9 mouse cellular contexts compared by ENCODE assay signal in genomic region chr4:130050056-130050824, GRCm38 (mm10). TPM values are rescaled to one million over a fixed set of nuclear protein-coding genes. Genes with fewer than 3 reads are reported as not detected.
A peak's percentile ranks its signal among the peaks of the same experiment; 100 is the strongest.
DNase-seq lines count a peak whose midpoint lies in the region; ATAC-seq lines count a peak whose summit lies in the region.
"Had no signal": no experiment of that assay in that cellular context is flagged by ENCODE, and none has a peak within 500 bp of the region (broad histone marks: within the 10 kb centered on the region; RNA-seq: fewer than 3 reads in every experiment).

No protein-coding gene starts in this region.

- H3K36me3 ChIP-seq in forebrain, embryonic 11.5 days (ENCODE audit: control insufficient read depth, insufficient read depth, low read length) = no peaks in the 10 kb centered on the region

- peaks cover 10% of the 10 kb centered on the region; the same call in 1 of the 2 replicates for H3K27me3 ChIP-seq in forebrain, embryonic 11.5 days (ENCODE audit: control insufficient read depth, insufficient read depth, low read length)

- H3K9me3 ChIP-seq in forebrain, embryonic 11.5 days (ENCODE audit: control insufficient read depth, low read length) = no peaks in the 10 kb centered on the region; the same call in 1 of the 2 replicates

- 89% methylated on average over 8 of the region's 8 CpGs for WGBS in forebrain, embryonic 11.5 days

- intact Hi-C loops in left cerebral cortex, postnatal 36 days (cut with DNase I) = no loop called here

- no peak for ATAC-seq in forebrain, embryonic 11.5 days (replicated peaks; ENCODE audit: low FRiP score)

- H3K27ac ChIP-seq in forebrain, embryonic 11.5 days (ENCODE audit: low read depth, low read length) = no peak overlapping the region

- no peak overlapping the region for H3K4me2 ChIP-seq in forebrain, embryonic 11.5 days (ENCODE audit: low read depth, low read length, severe bottlenecking)

- peaks cover 9% of the 10 kb centered on the region; the same call in 1 of the 2 replicates for H3K4me1 ChIP-seq in forebrain, embryonic 11.5 days (replicated peaks; ENCODE audit: control insufficient read depth, insufficient read depth, low read length)

- no peak overlapping the region for H3K4me3 ChIP-seq in forebrain, embryonic 11.5 days (ENCODE audit: low read depth, low read length)

- no peak overlapping the region for H3K9ac ChIP-seq in forebrain, embryonic 11.5 days (ENCODE audit: low read length)

- peak; percentile 60 for DNase-seq in layer of hippocampus, adult 11-12 months (ENCODE audit: low spot score)
- no peak for DNase-seq in layer of hippocampus, postnatal 36 days
- peak; percentile 69 for DNase-seq in gastrocnemius, postnatal 25 days
- DNase-seq in kidney, adult 18-20 months = peak; percentile 41
- DNase-seq in lung, postnatal 14 days = peak; percentile 89
- no peak for DNase-seq in embryo, embryonic 9.5 days (ENCODE audit: extremely low spot score)
- DNase-seq in forebrain, embryonic 11.5 days (ENCODE audit: low spot score) = no peak
- DNase-seq in left cerebral cortex, postnatal 36 days (ENCODE audit: low spot score in 2 of 2) = no peak

RNA-seq across cellular contexts. Expression of gene Col16a1, which starts 2.6 kb away (rescaled TPM):
- 10 to 100 TPM; 12.4 to 16.3 TPM for total RNA-seq in layer of hippocampus, postnatal 36 days (2021)
- total RNA-seq in gastrocnemius, postnatal 25 days (2021) = 10 to 100 TPM in 1 of 2 experiments, 1 to 10 TPM in 1; 8.6 to 15.5 TPM
- 5.9 and 6.3 TPM in 2 replicates for polyA plus RNA-seq in forebrain, embryonic 11.5 days (2014; fragmentation: Nextera tagmentation; extraction: Ambion mirVana)
- 10 to 100 TPM; 15.9 to 21.4 TPM for total RNA-seq in left cerebral cortex, postnatal 36 days (2021)
- total RNA-seq: CH12.LX had no signal

RNA-seq across cellular contexts. Expression of gene Pef1, which starts 52.1 kb away (rescaled TPM):
- 10 to 100 TPM; 63.7 TPM for total RNA-seq in layer of hippocampus, postnatal 36 days (2021)
- total RNA-seq in gastrocnemius, postnatal 25 days (2021) = 10 to 100 TPM; 28.9 to 30.5 TPM
- polyA plus RNA-seq in forebrain, embryonic 11.5 days (2014; fragmentation: Nextera tagmentation; extraction: Ambion mirVana) = 62.7 and 75.8 TPM in 2 replicates
- 10 to 100 TPM; 66.4 to 74.5 TPM for total RNA-seq in left cerebral cortex, postnatal 36 days (2021)

Comparison
In these comparisons a context has a peak if more than half of its experiments do, and no peak if none do; other contexts are left out.
1. DNase-seq: peak in layer of hippocampus, adult 11-12 months (single experiment), gastrocnemius, postnatal 25 days (single experiment), kidney, adult 18-20 months (single experiment) and lung, postnatal 14 days (single experiment); none in layer of hippocampus, postnatal 36 days (0 of 2), embryo, embryonic 9.5 days (single experiment), forebrain, embryonic 11.5 days (single experiment) and left cerebral cortex, postnatal 36 days (0 of 2).